Comparison of ENCODE assay signal across 11 mouse cellular contexts in genomic region chr4:141114521-141114981, GRCm38 (mm10). TPM values are rescaled to one million over a fixed set of nuclear protein-coding genes. Genes with fewer than 3 reads are reported as not detected.
DNase-seq lines count a peak whose midpoint lies in the region; ATAC-seq and TF ChIP-seq lines count a peak whose summit lies in the region.
"Had no signal": no experiment of that assay in that cellular context is flagged by ENCODE, and none has a peak within 500 bp of the region (broad histone marks: within the 10 kb centered on the region; RNA-seq: fewer than 3 reads in every experiment).

No protein-coding gene starts in this region.

- peak; percentile 65 for ATAC-seq in forebrain, postnatal 0 days
- no peak for ATAC-seq in forebrain, embryonic 12.5 days (ENCODE audit: low FRiP score)
- peak; percentile 74 for ATAC-seq in hindbrain, embryonic 16.5 days
- ATAC-seq in forebrain, embryonic 15.5 days (replicated peaks), result no peak
- no peak for ATAC-seq in liver, embryonic 12.5 days

- no peak overlapping the region for H3K27ac ChIP-seq in forebrain, postnatal 0 days (ENCODE audit: low read depth, low read length)
- H3K27ac ChIP-seq in forebrain, embryonic 12.5 days, result no peak overlapping the region
- peak overlapping the region; percentile 71; the same call in 1 of the 2 replicates for H3K27ac ChIP-seq in hindbrain, embryonic 16.5 days (ENCODE audit: low read depth, low read length)
- H3K27ac ChIP-seq in forebrain, embryonic 15.5 days (replicated peaks), result no peak overlapping the region
- H3K27ac ChIP-seq in liver, embryonic 12.5 days, result no peak overlapping the region
- H3K27ac ChIP-seq: heart, adult 2 months had no signal

- H3K9me3 ChIP-seq in forebrain, postnatal 0 days (ENCODE audit: low read length), result no peaks in the 10 kb centered on the region
- H3K9me3 ChIP-seq in forebrain, embryonic 12.5 days, result no peaks in the 10 kb centered on the region
- no peaks in the 10 kb centered on the region for H3K9me3 ChIP-seq in E14TG2a.4 (ENCODE audit: low read length)
- no peaks in the 10 kb centered on the region for H3K9me3 ChIP-seq in hindbrain, embryonic 16.5 days (ENCODE audit: control insufficient read depth, low read length)
- H3K9me3 ChIP-seq in forebrain, embryonic 15.5 days, result no peaks in the 10 kb centered on the region
- 0 out of 2 replicates have a peak, but pooled peaks cover 9% of the 10 kb centered on the region for H3K9me3 ChIP-seq in liver, embryonic 12.5 days (replicated peaks)

- H3K36me3 ChIP-seq in forebrain, postnatal 0 days (ENCODE audit: insufficient read depth), result peaks cover 42% of the 10 kb centered on the region
- H3K36me3 ChIP-seq in forebrain, embryonic 12.5 days (replicated peaks), result peaks cover 84% of the 10 kb centered on the region
- H3K36me3 ChIP-seq in E14TG2a.4 (ENCODE audit: insufficient read depth, low read length), result peaks cover 83% of the 10 kb centered on the region
- peaks cover 7% of the 10 kb centered on the region for H3K36me3 ChIP-seq in hindbrain, embryonic 16.5 days (ENCODE audit: control insufficient read depth, insufficient read depth, low read length)
- peaks cover 51% of the 10 kb centered on the region for H3K36me3 ChIP-seq in forebrain, embryonic 15.5 days
- peaks cover 93% of the 10 kb centered on the region for H3K36me3 ChIP-seq in liver, embryonic 12.5 days

- H3K9ac ChIP-seq in forebrain, postnatal 0 days, result no peak overlapping the region
- H3K9ac ChIP-seq in forebrain, embryonic 12.5 days, result no peak overlapping the region
- H3K9ac ChIP-seq in hindbrain, embryonic 16.5 days (ENCODE audit: low read depth, low read length), result no peak overlapping the region; the same call in 1 of the 2 replicates
- no peak overlapping the region for H3K9ac ChIP-seq in forebrain, embryonic 15.5 days (replicated peaks)
- no peak overlapping the region for H3K9ac ChIP-seq in liver, embryonic 12.5 days

- no peaks in the 10 kb centered on the region for H3K27me3 ChIP-seq in forebrain, postnatal 0 days (ENCODE audit: insufficient read depth, low read length)
- no peaks in the 10 kb centered on the region for H3K27me3 ChIP-seq in forebrain, embryonic 12.5 days
- H3K27me3 ChIP-seq in E14TG2a.4 (ENCODE audit: insufficient read depth, low read length), result no peaks in the 10 kb centered on the region
- H3K27me3 ChIP-seq in hindbrain, embryonic 16.5 days (replicated peaks; ENCODE audit: control insufficient read depth, insufficient read depth, low read length), result no peaks in the 10 kb centered on the region
- no peaks in the 10 kb centered on the region for H3K27me3 ChIP-seq in forebrain, embryonic 15.5 days
- no peaks in the 10 kb centered on the region for H3K27me3 ChIP-seq in liver, embryonic 12.5 days (replicated peaks)
- H3K27me3 ChIP-seq: CH12.LX had no signal

- H3K4me3 ChIP-seq in forebrain, postnatal 0 days (ENCODE audit: low read depth, low read length), result no peak overlapping the region
- no peak overlapping the region for H3K4me3 ChIP-seq in forebrain, embryonic 12.5 days (replicated peaks)
- peak overlapping the region; percentile 63 for H3K4me3 ChIP-seq in E14TG2a.4 (replicated peaks; ENCODE audit: low read length)
- H3K4me3 ChIP-seq in hindbrain, embryonic 16.5 days (ENCODE audit: low read length), result no peak overlapping the region
- no peak overlapping the region for H3K4me3 ChIP-seq in forebrain, embryonic 15.5 days
- no peak overlapping the region for H3K4me3 ChIP-seq in liver, embryonic 12.5 days
- H3K4me3 ChIP-seq: heart, adult 2 months had no signal

- no peak for TF ChIP-seq CTCF in forebrain, postnatal 0 days (IDR thresholded peaks at IDR 0.05; ENCODE audit: low read depth)
- TF ChIP-seq CTCF in E14TG2a.4 (conservative IDR thresholded peaks at IDR 0.05; ENCODE audit: low read length), result no peak

- DNase-seq in forebrain, postnatal 0 days, result no peak
- DNase-seq in lung, postnatal 25 days (ENCODE audit: low spot score), result peak; percentile 74
- DNase-seq in thymus, postnatal 10 days (ENCODE audit: low spot score in 2 of 2), result no peak

- 75% methylated on average over 6 of the region's 6 CpGs for WGBS in forebrain, postnatal 0 days
- WGBS in forebrain, embryonic 12.5 days, result 86% methylated on average over 6 of the region's 6 CpGs
- WGBS in hindbrain, embryonic 16.5 days, result 63% methylated on average over 6 of the region's 6 CpGs
- WGBS in forebrain, embryonic 15.5 days, result 84% methylated on average over 6 of the region's 6 CpGs
- WGBS in liver, embryonic 12.5 days (ENCODE audit: insufficient replicate concordance), result 89% methylated on average over 6 of the region's 6 CpGs

- no peak overlapping the region for H3K4me2 ChIP-seq in forebrain, postnatal 0 days (ENCODE audit: low read depth)
- H3K4me2 ChIP-seq in forebrain, embryonic 12.5 days, result no peak overlapping the region
- H3K4me2 ChIP-seq in hindbrain, embryonic 16.5 days (ENCODE audit: low read length), result no peak overlapping the region
- H3K4me2 ChIP-seq in forebrain, embryonic 15.5 days (replicated peaks), result no peak overlapping the region
- no peak overlapping the region for H3K4me2 ChIP-seq in liver, embryonic 12.5 days

- H3K4me1 ChIP-seq in forebrain, postnatal 0 days (ENCODE audit: insufficient read depth), result no peaks in the 10 kb centered on the region
- peaks cover 16% of the 10 kb centered on the region; the same call in 1 of the 2 replicates for H3K4me1 ChIP-seq in forebrain, embryonic 12.5 days
- peaks cover 81% of the 10 kb centered on the region for H3K4me1 ChIP-seq in E14TG2a.4 (replicated peaks; ENCODE audit: low read depth, low read length)
- peaks cover 6% of the 10 kb centered on the region for H3K4me1 ChIP-seq in hindbrain, embryonic 16.5 days (ENCODE audit: control insufficient read depth, insufficient read depth, low read depth, low read length)
- no peaks in the 10 kb centered on the region for H3K4me1 ChIP-seq in forebrain, embryonic 15.5 days
- peaks cover 9% of the 10 kb centered on the region for H3K4me1 ChIP-seq in liver, embryonic 12.5 days

RNA-seq across cellular contexts. Expression of gene Szrd1, which starts 25.0 kb away (rescaled TPM):
- total RNA-seq in forebrain, postnatal 0 days (2014; rRNA removed), result 57.8 and 60.5 TPM in 2 replicates
- polyA plus RNA-seq in forebrain, postnatal 0 days (2015; fragmentation: Nextera tagmentation; extraction: Ambion mirVana), result 17.2 and 17.5 TPM in 2 replicates
- 32.2 and 36.4 TPM in 2 replicates for polyA plus RNA-seq in forebrain, embryonic 12.5 days (2016; fragmentation: Nextera tagmentation; extraction: Ambion mirVana)
- 22.4 and 23.9 TPM in 2 replicates for polyA plus RNA-seq in hindbrain, embryonic 16.5 days (2015; fragmentation: Nextera tagmentation; extraction: Ambion mirVana)
- polyA plus RNA-seq in forebrain, embryonic 15.5 days (2015; fragmentation: Nextera tagmentation; extraction: Ambion mirVana), result 26.3 and 30.9 TPM in 2 replicates
- polyA plus RNA-seq in liver, embryonic 12.5 days (2016; fragmentation: Nextera tagmentation; extraction: Ambion mirVana), result 21.3 and 22.1 TPM in 2 replicates

RNA-seq across cellular contexts. Expression of gene Spata21, which starts 26.4 kb away (rescaled TPM):
- total RNA-seq in forebrain, postnatal 0 days (2014; rRNA removed), result 0.08 and 0.67 TPM in 2 replicates
- polyA plus RNA-seq in forebrain, postnatal 0 days (2015; fragmentation: Nextera tagmentation; extraction: Ambion mirVana), result 0.31 and 0.68 TPM in 2 replicates
- 0.26 TPM in 1 of 2 replicates, not detected in the other for polyA plus RNA-seq in forebrain, embryonic 12.5 days (2016; fragmentation: Nextera tagmentation; extraction: Ambion mirVana)
- polyA plus RNA-seq in hindbrain, embryonic 16.5 days (2015; fragmentation: Nextera tagmentation; extraction: Ambion mirVana), result 0.60 and 1.0 TPM in 2 replicates
- 0.53 TPM in 1 of 2 replicates, not detected in the other for polyA plus RNA-seq in forebrain, embryonic 15.5 days (2015; fragmentation: Nextera tagmentation; extraction: Ambion mirVana)
- 0.05 TPM in 1 of 2 replicates, not detected in the other for polyA plus RNA-seq in liver, embryonic 12.5 days (2016; fragmentation: Nextera tagmentation; extraction: Ambion mirVana)
- total RNA-seq: CH12.LX; heart, adult 2 months had no signal
- polyA plus RNA-seq: liver, embryonic 16.5 days had no signal

RNA-seq across cellular contexts. Expression of gene Fbxo42, which starts 33.2 kb away (rescaled TPM):
- 12.4 and 18.0 TPM in 2 replicates for total RNA-seq in forebrain, postnatal 0 days (2014; rRNA removed)
- 9.9 and 13.1 TPM in 2 replicates for polyA plus RNA-seq in forebrain, postnatal 0 days (2015; fragmentation: Nextera tagmentation; extraction: Ambion mirVana)
- polyA plus RNA-seq in forebrain, embryonic 12.5 days (2016; fragmentation: Nextera tagmentation; extraction: Ambion mirVana), result 24.7 and 26.9 TPM in 2 replicates
- 20.4 and 24.8 TPM in 2 replicates for polyA plus RNA-seq in hindbrain, embryonic 16.5 days (2015; fragmentation: Nextera tagmentation; extraction: Ambion mirVana)
- 25.0 and 26.5 TPM in 2 replicates for polyA plus RNA-seq in forebrain, embryonic 15.5 days (2015; fragmentation: Nextera tagmentation; extraction: Ambion mirVana)
- polyA plus RNA-seq in liver, embryonic 12.5 days (2016; fragmentation: Nextera tagmentation; extraction: Ambion mirVana), result 21.6 and 26.0 TPM in 2 replicates

RNA-seq across cellular contexts. Expression of gene Necap2, which starts 36.4 kb away (rescaled TPM):
- 49.6 and 51.1 TPM in 2 replicates for total RNA-seq in forebrain, postnatal 0 days (2014; rRNA removed)
- polyA plus RNA-seq in forebrain, postnatal 0 days (2015; fragmentation: Nextera tagmentation; extraction: Ambion mirVana), result 38.9 and 43.0 TPM in 2 replicates
- polyA plus RNA-seq in forebrain, embryonic 12.5 days (2016; fragmentation: Nextera tagmentation; extraction: Ambion mirVana), result 52.7 and 56.8 TPM in 2 replicates
- 54.0 and 55.5 TPM in 2 replicates for polyA plus RNA-seq in hindbrain, embryonic 16.5 days (2015; fragmentation: Nextera tagmentation; extraction: Ambion mirVana)
- 50.5 and 55.8 TPM in 2 replicates for polyA plus RNA-seq in forebrain, embryonic 15.5 days (2015; fragmentation: Nextera tagmentation; extraction: Ambion mirVana)
- 136 and 143 TPM in 2 replicates for polyA plus RNA-seq in liver, embryonic 12.5 days (2016; fragmentation: Nextera tagmentation; extraction: Ambion mirVana)

RNA-seq across cellular contexts. Expression of gene Crocc, which starts 54.2 kb away (rescaled TPM):
- total RNA-seq in forebrain, postnatal 0 days (2014; rRNA removed), result 29.9 and 43.0 TPM in 2 replicates
- polyA plus RNA-seq in forebrain, postnatal 0 days (2015; fragmentation: Nextera tagmentation; extraction: Ambion mirVana), result 3.5 and 3.8 TPM in 2 replicates
- polyA plus RNA-seq in forebrain, embryonic 12.5 days (2016; fragmentation: Nextera tagmentation; extraction: Ambion mirVana), result 15.4 and 17.4 TPM in 2 replicates
- polyA plus RNA-seq in hindbrain, embryonic 16.5 days (2015; fragmentation: Nextera tagmentation; extraction: Ambion mirVana), result 4.6 and 4.9 TPM in 2 replicates
- polyA plus RNA-seq in forebrain, embryonic 15.5 days (2015; fragmentation: Nextera tagmentation; extraction: Ambion mirVana), result 8.3 and 10.2 TPM in 2 replicates
- polyA plus RNA-seq in liver, embryonic 12.5 days (2016; fragmentation: Nextera tagmentation; extraction: Ambion mirVana), result 1.8 and 2.0 TPM in 2 replicates

Comparison
In these comparisons a context has a peak if more than half of its experiments do, and no peak if none do; other contexts are left out.
1. ATAC-seq: peak in forebrain, postnatal 0 days (single experiment) and hindbrain, embryonic 16.5 days (single experiment); none in forebrain, embryonic 12.5 days (single experiment), forebrain, embryonic 15.5 days (single experiment) and liver, embryonic 12.5 days (single experiment).